Mouse (Mus musculus) embryo, embryonic 10.5 days (tissue): ENCODE data around the gene Sema3b.
"Not testable (repeated sequence)": the region's sequence is repeated elsewhere in the genome, so short reads cannot be mapped to it uniquely, and the experiment has no call there.

Experiments
- DNase-seq: peaks from one replicate; pipeline ENCODE4 v3.0.0-alpha.2; 2015; ENCODE audit warnings: low spot score

The Sema3b gene

GRCm38 (mm10) chr9:107570016-107570415 lies 39.0 kb downstream of the Sema3b start:
- DNase-seq, result no peak

GRCm38 (mm10) chr9:107569270-107569669 lies 39.8 kb downstream of the Sema3b start:
- no peak for DNase-seq

GRCm38 (mm10) chr9:107568331-107569261 lies 40.4 kb downstream of the Sema3b start:
- DNase-seq, result peak; percentile 93

- DNase-seq, result peak; percentile 51
Observed at GRCm38 (mm10) chr9:107567702-107568319, 41.2 kb downstream of the Sema3b start, which contains the start of gene Hyal2. TSS of gene Hyal2 (plus strand) at chr9:107567945.

GRCm38 (mm10) chr9:107566855-107567254 lies 42.2 kb downstream of the Sema3b start:
- no peak for DNase-seq

DNA sequence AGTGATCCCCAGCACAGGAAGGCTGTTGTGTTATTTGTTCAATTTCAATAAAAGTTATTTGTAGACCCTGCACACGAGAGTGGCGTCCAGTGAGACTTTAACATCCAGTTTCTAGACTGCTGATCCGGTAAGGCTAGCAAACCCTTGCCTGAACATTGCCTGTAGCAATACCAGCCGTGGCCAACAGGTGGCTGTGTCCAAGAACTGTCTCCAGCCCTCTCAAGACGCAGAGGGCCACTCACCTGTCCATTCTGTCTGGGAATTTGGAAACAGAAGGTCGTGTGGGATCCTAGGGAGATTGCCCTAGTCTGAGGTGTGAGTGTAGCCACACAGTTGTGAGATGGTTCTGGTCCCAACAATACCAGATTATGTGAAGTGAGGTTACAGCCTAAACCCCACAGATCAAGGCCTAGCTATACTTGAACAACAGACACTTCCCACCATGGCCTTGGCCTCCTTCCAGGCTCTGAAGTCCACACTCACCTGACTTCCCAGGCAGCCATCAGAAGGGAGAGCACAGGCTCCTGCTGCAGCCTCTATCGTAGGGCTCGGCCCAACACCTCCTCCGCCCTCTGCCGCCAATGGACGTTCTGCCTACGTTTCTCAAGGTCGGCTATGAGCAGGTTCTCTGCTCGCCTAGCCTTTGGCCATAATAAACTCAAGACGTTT lies 42.9 kb downstream of the Sema3b start:
- peak; percentile 85 for DNase-seq

GRCm38 (mm10) chr9:107565556-107565955 lies 43.5 kb downstream of the Sema3b start:
- not testable (repeated sequence) for DNase-seq

DNA sequence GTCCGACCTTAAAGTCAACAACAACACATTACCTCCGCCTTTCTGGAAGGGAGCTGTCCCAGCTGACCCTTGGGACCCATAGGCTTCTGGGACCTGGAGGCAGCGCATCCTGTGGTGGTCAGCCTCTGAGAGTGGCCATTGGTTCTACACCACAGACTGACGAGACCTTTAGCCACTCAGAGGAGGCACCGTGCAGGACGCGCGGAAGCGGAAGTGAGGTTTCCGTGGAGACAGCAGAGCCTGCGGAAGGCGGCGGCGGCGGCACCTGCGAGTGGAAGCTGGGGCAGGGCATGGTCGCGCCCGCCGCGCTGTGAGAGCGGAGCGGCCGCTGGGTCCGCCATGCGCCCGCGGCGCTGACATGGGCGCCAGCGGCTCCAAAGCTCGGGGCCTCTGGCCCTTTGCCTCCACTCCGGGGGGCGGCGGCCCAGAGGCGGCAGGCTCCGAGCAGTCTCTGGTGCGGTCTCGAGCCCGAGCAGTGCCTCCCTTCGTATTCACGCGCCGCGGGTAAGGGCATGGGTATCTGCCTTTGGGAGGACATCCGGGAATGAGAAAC lies 45.9 kb downstream of the Sema3b start, which contains the start of gene Tusc2:
Gene Tusc2, plus strand, starts transcription at position 227 of the 553 bp plus-strand sequence.
- peak; percentile 96 for DNase-seq

DNA sequence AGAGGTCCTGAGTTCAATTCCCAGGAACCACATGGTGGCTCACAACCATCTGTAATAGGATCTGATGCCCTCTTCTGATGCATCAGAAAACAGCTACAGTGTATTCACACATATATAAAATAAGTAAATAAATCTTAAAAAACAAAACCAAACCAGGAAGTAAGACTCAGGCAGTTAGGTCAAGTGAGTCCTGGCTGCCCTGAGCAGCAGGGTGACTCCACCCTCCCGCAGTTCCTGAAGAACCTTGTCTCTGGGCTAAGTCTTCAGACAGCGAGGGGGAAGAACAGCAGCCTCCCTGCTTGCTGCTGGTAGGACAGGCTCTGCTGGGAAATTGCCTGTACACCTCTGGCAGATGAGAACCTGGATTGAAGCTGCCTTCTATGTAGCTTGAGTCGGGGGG lies 52.7 kb downstream of the Sema3b start:
- no peak for DNase-seq

DNA sequence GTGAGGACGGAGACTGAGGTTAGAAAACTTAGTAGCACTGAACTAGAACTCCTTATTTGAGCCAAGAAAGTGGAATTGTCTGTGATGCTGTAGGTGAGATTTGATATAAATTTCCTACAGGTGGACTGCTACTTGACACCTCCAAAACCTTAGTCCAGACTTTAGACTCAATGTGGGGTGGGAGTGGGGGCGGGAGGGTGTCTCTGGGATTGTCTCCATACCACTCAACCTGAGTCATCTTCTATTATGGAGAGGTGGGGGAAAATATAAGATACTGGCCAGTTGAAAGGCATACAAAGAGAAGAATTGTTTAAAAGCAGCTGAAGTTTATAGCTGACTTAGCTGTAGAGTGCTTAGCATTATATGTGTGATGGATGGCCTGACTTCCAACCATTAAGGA lies 53.3 kb downstream of the Sema3b start:
- DNase-seq, result no peak

DNA sequence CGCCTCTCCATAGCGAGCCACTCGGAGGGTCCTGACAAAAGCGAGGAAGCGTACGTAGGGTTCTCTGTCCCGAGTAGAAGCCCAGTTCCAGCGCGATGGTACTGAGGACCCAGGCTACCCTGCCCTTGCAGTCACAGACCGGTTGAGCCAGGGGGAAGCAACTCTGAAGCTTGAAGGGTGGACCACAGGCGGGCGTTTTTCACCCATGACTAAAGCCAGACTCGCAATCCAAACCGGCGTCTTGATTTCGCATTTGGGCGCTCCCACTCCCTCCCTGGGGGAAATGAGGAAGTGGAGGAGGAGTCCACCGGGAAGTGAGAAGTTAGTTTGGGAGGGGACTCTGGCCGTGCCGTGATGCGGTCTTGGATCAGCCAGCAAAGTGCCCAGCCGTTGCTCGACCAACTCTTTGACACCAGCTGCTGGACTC lies 54.0 kb downstream of the Sema3b start:
- DNase-seq, result peak; percentile 72

DNA sequence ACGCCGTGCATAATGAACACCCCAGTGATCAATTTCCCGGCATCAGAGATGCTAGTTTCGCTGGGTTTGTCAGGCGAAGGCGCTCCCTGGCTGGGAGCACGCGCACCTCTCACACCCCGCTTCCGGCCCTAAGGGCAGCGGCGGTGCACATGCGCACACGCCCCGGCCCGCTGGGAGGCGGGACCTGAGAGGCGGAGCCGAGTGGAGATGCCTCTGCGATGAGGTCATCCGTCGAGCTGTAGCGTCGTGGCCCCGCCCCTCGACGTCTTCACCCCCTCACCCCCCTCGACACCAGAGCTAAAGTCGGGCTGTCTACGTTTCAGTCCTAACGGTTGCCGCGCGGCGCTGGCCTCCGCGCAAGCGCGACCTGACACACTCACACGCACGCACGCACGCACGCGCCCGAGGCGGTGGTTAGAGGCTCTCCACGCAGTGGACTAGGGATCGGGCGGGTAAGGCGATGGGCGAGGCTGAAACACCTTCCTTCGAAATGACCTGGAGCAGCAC lies 54.7 kb downstream of the Sema3b start:
- DNase-seq, result peak; percentile 99

DNA sequence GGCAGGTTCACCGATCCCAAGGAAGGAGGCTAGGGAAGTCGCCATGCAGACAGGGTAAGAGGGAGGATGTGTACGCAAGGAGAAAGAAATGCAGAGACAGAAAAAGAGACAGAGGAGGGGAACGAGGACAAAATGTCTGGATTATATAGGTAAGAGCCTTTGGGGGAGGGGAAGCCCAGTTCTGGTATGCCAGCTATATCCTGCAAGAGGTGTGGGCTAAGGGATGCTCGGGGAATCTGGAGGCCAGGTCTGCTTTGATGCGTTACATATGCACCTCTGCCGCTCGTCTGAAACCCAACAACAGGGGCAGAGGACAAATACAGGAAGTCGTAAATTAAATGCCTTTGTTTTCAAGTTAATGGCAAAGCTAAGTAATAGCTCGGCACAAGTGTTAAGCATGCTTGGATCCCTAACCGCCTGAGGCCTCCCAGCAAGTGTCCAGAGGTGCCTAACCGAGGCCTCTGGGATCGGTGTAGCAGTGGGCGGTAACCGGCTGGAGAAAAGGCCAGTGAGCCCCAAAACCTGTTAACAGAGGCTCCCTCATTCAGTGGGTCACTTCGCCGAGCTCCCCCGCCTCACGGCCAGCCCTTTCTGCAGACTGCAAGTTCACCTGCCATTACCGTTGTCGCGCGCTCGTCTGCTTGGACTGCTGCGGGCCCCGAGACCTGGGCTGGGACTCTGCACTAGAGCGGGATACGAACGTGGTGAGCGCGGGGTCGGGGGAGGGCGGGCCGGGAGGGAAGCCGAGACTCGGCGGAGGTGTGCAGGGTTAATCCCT lies 55.3 kb downstream of the Sema3b start:
- DNase-seq, result peak; percentile 46

DNA sequence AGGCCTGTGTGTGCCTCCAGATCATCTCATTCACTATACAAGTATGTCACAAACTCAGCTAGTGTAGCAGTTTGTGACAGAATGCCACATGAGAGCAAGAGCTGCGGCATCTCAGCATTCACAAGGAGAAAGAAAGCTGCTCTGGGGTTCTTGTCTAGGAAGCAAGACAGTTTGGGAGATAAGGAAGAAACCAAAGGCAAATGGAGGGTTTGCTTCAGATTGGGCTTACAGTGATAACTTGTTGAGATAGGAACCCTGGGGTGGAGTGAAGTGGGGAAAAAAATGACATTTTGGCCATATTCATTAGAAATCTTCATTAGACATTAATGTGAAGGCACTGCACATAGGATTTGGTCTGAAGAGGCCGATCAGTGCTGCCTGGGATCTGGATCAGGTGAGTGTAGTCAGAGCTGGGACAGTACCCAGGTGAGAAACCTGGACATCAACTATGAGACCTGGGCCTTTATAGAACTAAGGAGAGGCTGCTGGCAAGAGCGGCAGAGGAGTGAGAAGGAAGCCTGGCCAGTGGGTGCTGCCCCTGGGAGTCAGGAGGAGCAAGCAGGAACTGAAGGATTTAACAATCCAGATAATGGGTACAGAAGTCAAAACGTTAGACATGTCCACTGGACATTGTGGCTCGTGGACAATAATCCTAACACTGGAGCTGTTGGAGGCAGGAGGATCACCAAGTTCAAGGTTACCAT lies 56.2 kb downstream of the Sema3b start:
- DNase-seq, result no peak

GRCm38 (mm10) chr9:107551890-107552355 lies 57.1 kb downstream of the Sema3b start:
- peak; percentile 58 for DNase-seq

DNA sequence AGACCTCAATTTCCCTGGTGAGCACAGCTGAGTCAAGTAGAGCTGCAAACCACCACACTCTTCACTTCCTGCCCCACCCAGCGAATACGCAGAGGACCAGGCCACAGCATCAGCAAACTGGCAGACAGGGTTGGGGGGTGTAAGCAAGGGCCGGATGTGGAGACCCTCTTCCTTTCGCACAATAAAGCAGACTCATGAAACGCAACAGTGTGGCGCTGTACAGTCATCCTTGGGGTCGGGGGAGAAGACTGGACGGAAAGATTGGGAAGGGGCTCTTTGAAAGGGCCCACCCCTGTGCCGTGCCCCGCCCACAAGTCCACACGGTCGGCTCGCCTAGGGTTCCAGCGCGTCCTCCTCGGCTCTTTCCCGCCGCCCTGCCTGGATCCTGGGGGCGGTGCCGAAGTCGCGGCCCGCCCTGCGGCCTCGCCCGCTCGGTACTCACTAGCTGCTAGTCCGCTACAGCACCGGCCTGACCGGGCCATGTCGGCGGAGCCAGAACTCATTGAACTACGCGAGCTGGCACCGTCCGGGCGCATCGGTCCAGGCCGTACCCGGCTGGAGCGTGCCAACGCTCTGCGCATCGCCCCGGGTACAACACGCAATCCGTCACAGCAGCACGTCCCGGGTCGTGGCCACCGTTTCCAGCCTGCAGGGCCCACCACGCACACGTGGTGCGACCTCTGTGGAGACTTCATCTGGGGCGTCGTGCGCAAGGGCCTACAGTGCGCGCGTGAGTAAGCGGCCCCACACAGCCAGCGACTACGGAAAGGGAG lies 57.7 kb downstream of the Sema3b start, which contains the start of gene Rassf1:
Gene Rassf1, plus strand, starts transcription at position 439 of the 773 bp plus-strand sequence.
- peak; percentile 77 for DNase-seq

GRCm38 (mm10) chr9:107550491-107551116 lies 58.4 kb downstream of the Sema3b start:
- DNase-seq, result no peak

DNA sequence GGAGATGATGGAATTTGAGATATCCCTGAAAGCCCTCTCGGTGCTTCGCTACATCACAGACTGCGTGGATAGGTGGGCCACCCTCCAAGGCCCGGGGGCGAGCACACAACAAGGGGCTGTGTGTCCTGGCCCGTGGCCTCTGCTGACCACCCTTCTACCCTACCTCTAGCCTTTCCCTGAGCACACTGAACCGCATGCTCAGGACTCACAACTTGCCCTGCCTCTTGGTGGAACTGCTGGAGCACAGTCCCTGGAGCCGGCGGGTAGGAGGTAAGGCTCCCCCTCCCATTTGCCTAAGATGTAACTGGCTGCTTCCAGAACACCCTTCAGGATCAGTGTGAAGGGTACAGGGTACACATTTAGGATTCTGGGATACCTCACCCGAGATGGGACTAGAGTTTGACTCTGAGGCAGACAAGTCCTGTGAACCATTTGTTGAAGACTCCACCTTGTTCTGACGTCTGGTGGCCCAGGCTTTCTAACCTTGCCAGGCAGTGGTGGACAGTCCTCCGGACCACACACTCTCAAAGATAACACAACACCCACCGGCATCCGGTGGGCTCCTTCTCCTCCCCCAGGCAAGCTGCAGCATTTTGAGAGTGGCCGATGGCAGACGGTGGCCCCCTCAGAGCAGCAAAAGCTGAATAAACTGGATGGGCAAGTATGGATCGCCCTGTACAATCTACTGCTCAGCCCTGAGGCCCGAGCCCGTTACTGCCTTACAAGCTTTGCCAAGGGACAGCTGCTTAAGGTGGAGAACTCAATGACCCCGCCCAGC lies 59.5 kb downstream of the Sema3b start:
- DNase-seq, result no peak
